Mouse (Mus musculus) c-Kit-positive CD71-negative TER-119-negative erythroid progenitor cells, embryonic 14.5 days (primary cell): ENCODE data around the gene Msantd4.
"Not testable (repeated sequence)": the region's sequence is repeated elsewhere in the genome, so short reads cannot be mapped to it uniquely, and the experiment has no call there.

Experiments used
- DNase-seq: peaks from one replicate; pipeline ENCODE4 v3.0.0-alpha.2; 2013; ENCODE audit warnings: low read depth

Gene Msantd4

DNA sequence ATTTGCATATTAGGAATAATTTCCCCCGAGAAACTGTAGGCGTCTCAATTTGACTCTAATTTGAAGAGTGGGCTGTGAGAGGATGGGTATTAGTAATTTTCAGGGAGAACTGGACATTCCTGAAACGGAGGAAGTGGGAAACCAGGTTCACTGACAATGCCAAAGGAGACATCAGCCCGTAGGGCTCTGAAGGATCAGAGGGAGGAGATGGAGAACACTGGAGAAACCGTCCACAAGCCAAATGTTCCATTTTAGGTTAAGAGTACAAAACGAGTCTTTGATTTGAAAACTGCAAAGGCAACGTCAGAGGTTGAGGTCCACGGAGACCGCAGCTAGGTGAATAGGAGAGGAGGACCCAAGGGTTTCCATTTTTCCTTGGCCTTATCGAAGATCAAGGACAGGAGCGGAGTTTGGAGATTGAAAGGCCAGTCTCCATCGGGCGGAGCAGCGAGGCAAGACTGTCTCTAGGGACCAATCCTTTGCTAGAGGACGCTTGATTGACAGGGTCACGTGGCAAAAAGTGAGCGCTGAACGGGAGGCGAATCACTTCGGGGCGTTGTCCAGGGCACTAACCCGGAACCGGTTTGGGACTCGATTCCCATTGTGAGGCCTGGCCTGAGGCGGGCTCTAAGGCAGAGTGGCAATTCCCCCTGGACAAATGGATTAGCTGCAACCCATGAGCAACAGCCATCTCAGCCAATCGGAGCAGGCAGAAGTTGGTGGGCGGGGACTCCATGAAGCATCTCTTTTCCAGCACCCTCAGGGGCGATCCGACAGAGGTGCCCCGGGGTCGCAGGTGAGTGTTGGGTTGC, at the start of gene Msantd4:
TSS of gene Msantd4 (plus strand) at position 735 of the 812 bp plus-strand sequence.
- peak; percentile 94 for DNase-seq

- DNase-seq, result no peak
Observed at GRCm38 (mm10) chr9:4353163-4353562, 23.2 kb upstream of the Msantd4 start.

GRCm38 (mm10) chr9:4376640-4377120, 318 bp downstream of the Msantd4 start:
- no peak for DNase-seq

DNA sequence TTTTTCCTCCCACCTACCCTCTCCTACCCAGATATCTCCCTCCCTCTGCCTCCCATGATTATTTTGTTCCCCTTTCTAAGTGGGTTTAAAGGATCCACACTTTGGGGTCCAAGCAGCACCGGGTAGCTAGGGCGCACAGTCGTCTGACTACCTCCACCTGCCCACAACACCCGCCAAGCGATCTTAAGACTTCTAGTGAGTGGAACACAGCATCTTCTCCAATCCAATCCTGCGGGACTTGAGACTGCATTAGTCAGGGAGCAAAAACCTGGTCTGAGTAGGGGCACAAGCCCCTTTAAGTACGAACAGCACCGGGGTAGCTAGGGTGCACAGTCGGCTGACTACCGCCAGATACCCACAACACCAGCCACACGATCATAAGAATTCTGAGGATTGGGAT, 24.4 kb downstream of the Msantd4 start:
- DNase-seq, result not testable (repeated sequence)
